8 mouse cellular contexts compared by ENCODE assay signal in genomic region chr15:91709207-91710130, GRCm38 (mm10). TPM values are rescaled to one million over a fixed set of nuclear protein-coding genes. Genes with fewer than 3 reads are reported as not detected.
DNase-seq lines count a peak whose midpoint lies in the region; ATAC-seq and TF ChIP-seq lines count a peak whose summit lies in the region.

No protein-coding gene starts in this region.

- intact Hi-C loops in left cerebral cortex, adult 2 months (cut with DNase I): no loop called here

- peak; percentile 5 for TF ChIP-seq CTCF in left cerebral cortex, adult 2 months (IDR thresholded peaks at IDR 0.05)
- peak; percentile 65 for TF ChIP-seq CTCF in midbrain, postnatal 0 days (IDR thresholded peaks at IDR 0.05)

- H3K36me3 ChIP-seq in hindbrain, embryonic 12.5 days: no peaks in the 10 kb centered on the region
- no peaks in the 10 kb centered on the region for H3K36me3 ChIP-seq in midbrain, postnatal 0 days (ENCODE audit: insufficient read depth, low read length)

- H3K9ac ChIP-seq in hindbrain, embryonic 12.5 days: 0 out of 2 replicates have a peak overlapping the region, but pooled peaks have one; percentile 28
- H3K9ac ChIP-seq in midbrain, postnatal 0 days (replicated peaks; ENCODE audit: low read length, poor library complexity, severe bottlenecking): no peak overlapping the region

- no peaks in the 10 kb centered on the region for H3K27me3 ChIP-seq in hindbrain, embryonic 12.5 days
- no peaks in the 10 kb centered on the region for H3K27me3 ChIP-seq in midbrain, postnatal 0 days (ENCODE audit: insufficient read depth, low read length)

- peaks cover 2% of the 10 kb centered on the region; the same call in 1 of the 2 replicates for H3K4me1 ChIP-seq in hindbrain, embryonic 12.5 days
- no peaks in the 10 kb centered on the region for H3K4me1 ChIP-seq in midbrain, postnatal 0 days (ENCODE audit: insufficient read depth, low read length)

- ATAC-seq in hindbrain, embryonic 12.5 days (ENCODE audit: low FRiP score): peak; percentile 38; the same call in 1 of the 2 replicates
- no peak for ATAC-seq in midbrain, postnatal 0 days (ENCODE audit: low FRiP score)
- no peak for ATAC-seq in erythroblast, adult 5-6 weeks (replicated peaks; ENCODE audit: low FRiP score, poor library complexity, severe bottlenecking)

- WGBS in hindbrain, embryonic 12.5 days: 33% methylated on average over 29 of the region's 29 CpGs
- WGBS in midbrain, postnatal 0 days: 29% methylated on average over 29 of the region's 29 CpGs

- peak; percentile 27 to 51 for DNase-seq in adrenal gland, adult (ENCODE audit: inconsistent age in 2 of 2, low spot score in 1 of 2)
- DNase-seq in adrenal gland, adult 2 months: no peak
- DNase-seq in left cerebral cortex, adult 2 months (ENCODE audit: extremely low spot score in 1 of 2, low spot score in 2 of 2): no peak
- no peak for DNase-seq in left cerebral cortex, adult 8-10 months (ENCODE audit: low spot score in 2 of 2)
- peak; percentile 78 for DNase-seq in midbrain, postnatal 0 days (ENCODE audit: low spot score)
- no peak for DNase-seq in layer of hippocampus, adult 9-11 months

- H3K27ac ChIP-seq in left cerebral cortex, adult 2 months: no peak overlapping the region
- no peak overlapping the region for H3K27ac ChIP-seq in hindbrain, embryonic 12.5 days
- H3K27ac ChIP-seq in midbrain, postnatal 0 days (ENCODE audit: low read depth, low read length): no peak overlapping the region

- no peak overlapping the region for H3K4me3 ChIP-seq in left cerebral cortex, adult 2 months
- peak overlapping the region; percentile 25 for H3K4me3 ChIP-seq in hindbrain, embryonic 12.5 days
- H3K4me3 ChIP-seq in midbrain, postnatal 0 days (ENCODE audit: low read depth, low read length): peak overlapping the region; percentile 21; the same call in 1 of the 2 replicates

- H3K9me3 ChIP-seq in hindbrain, embryonic 12.5 days (replicated peaks): no peaks in the 10 kb centered on the region
- no peaks in the 10 kb centered on the region for H3K9me3 ChIP-seq in midbrain, postnatal 0 days (ENCODE audit: low read length)

- peak overlapping the region; percentile 47 for H3K4me2 ChIP-seq in hindbrain, embryonic 12.5 days (replicated peaks)
- H3K4me2 ChIP-seq in midbrain, postnatal 0 days (ENCODE audit: low read depth, low read length, poor library complexity, severe bottlenecking): peak overlapping the region; percentile 41

RNA-seq across cellular contexts. Expression of gene Lrrk2, which starts 36.5 kb away (rescaled TPM):
- 10 to 100 TPM; 19.2 to 79.2 TPM for total RNA-seq in adrenal gland, adult 2 months (2021)
- polyA plus RNA-seq in adrenal gland, adult 2 months (2012; rRNA removed): 3.3 and 6.4 TPM in 2 replicates
- total RNA-seq in left cerebral cortex, adult 2 months (2021): 10 to 100 TPM; 49.4 to 52.7 TPM
- total RNA-seq in left cerebral cortex, adult 8-10 months (2022): 10 to 100 TPM; 41.1 to 74.7 (median 52.5) TPM
- 3.8 and 4.9 TPM in 2 replicates for polyA plus RNA-seq in hindbrain, embryonic 12.5 days (2016; fragmentation: Nextera tagmentation; extraction: Ambion mirVana)
- total RNA-seq in midbrain, postnatal 0 days (2014; rRNA removed): 2.9 and 4.2 TPM in 2 replicates
- 1.1 and 1.9 TPM in 2 replicates for polyA plus RNA-seq in midbrain, postnatal 0 days (2015; fragmentation: Nextera tagmentation; extraction: Ambion mirVana)
- 34.7 and 43.4 TPM in 2 replicates for total RNA-seq in erythroblast, adult 5-6 weeks (2015; ENCODE audit: low replicate concordance)
- total RNA-seq in erythroblast, adult 5-6 weeks (2017; ENCODE audit: low replicate concordance): 15.5 and 20.1 TPM in 2 replicates

Comparison
In these comparisons a context has a peak if more than half of its experiments do, and no peak if none do; other contexts are left out.
1. DNase-seq: peak in adrenal gland, adult (2 of 2) and midbrain, postnatal 0 days (single experiment); none in adrenal gland, adult 2 months (single experiment), left cerebral cortex, adult 2 months (0 of 2), left cerebral cortex, adult 8-10 months (0 of 2) and layer of hippocampus, adult 9-11 months (single experiment).